ENCODE assay signal across 8 mouse cellular contexts in the genomic region with DNA sequence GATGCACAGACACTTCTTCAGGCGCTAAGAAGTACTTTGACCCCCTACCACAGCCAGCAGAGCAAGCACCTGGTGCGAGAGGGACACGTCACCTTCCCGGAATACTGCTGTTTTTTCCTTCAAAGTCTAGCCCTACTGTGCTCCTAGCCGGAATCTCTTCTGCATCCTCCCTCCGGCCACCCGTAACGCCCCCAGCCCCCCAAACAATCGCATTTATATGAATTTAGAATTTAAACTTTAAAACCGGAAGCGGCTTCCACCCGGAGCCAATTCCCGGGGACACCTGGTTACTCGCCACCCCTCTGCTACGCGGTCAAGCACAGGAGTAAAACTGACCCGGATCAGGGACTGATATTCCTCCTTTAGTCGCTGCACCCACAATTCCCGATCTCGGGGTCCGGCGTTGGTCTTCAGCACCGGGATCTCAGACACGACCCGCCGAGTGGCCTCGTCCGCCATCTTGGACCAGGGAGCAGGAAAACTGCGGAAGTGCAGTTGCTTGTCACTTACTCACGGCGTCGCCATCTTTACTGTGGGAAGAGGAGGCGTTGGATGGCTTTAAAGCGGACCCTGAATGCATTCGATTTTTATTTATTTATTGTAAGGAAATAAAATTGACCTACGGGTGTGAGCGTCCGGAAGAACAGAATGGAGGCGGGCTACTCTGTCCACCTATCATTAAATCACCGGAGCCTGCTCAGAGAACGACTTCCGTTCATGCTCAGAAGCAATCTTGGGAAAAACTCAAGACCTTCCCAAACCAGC. TPM values are rescaled to one million over a fixed set of nuclear protein-coding genes. Genes with fewer than 3 reads are reported as not detected.
DNase-seq lines count a peak whose midpoint lies in the region; ATAC-seq and TF ChIP-seq lines count a peak whose summit lies in the region.

A gene (minus strand): TSS at position 727 of the 765 bp plus-strand sequence.

- under 1% methylated on average over 42 of the region's 42 CpGs for WGBS in forebrain, embryonic 13.5 days
- WGBS in liver, embryonic 15.5 days (ENCODE audit: insufficient replicate concordance): 1% methylated on average over 42 of the region's 42 CpGs
- under 1% methylated on average over 42 of the region's 42 CpGs for WGBS in neural tube, embryonic 11.5 days
- under 1% methylated on average over 42 of the region's 42 CpGs for WGBS in stomach, embryonic 16.5 days

- intact Hi-C loops in heart, postnatal 10 days (cut with DNase I): loop anchor here (2.0 kb wide), 1 partner anchor 34 kb away; a partner anchor contains a TSS

- H3K27ac ChIP-seq in ES-Bruce4 (ENCODE audit: insufficient read depth, low read length): peak within 1 kb of the TSS; percentile 94
- H3K27ac ChIP-seq in forebrain, embryonic 13.5 days: peak within 1 kb of the TSS; percentile 86
- peak within 1 kb of the TSS; percentile 87 for H3K27ac ChIP-seq in liver, embryonic 15.5 days (replicated peaks)
- peak within 1 kb of the TSS; percentile 60 for H3K27ac ChIP-seq in neural tube, embryonic 11.5 days (ENCODE audit: low read depth, low read length)
- H3K27ac ChIP-seq in stomach, embryonic 16.5 days (ENCODE audit: low read length): peak within 1 kb of the TSS; percentile 98

- H3K9ac ChIP-seq in ES-Bruce4 (ENCODE audit: low read depth, poor library complexity, severe bottlenecking): peak within 1 kb of the TSS; percentile 95
- peak within 1 kb of the TSS; percentile 77 for H3K9ac ChIP-seq in forebrain, embryonic 13.5 days
- H3K9ac ChIP-seq in liver, embryonic 15.5 days: peak within 1 kb of the TSS; percentile 77
- H3K9ac ChIP-seq in neural tube, embryonic 11.5 days (ENCODE audit: low read length): peak within 1 kb of the TSS; percentile 69
- H3K9ac ChIP-seq in stomach, embryonic 16.5 days (ENCODE audit: low read length): peak within 1 kb of the TSS; percentile 92

- no peaks in the 10 kb centered on the region for H3K9me3 ChIP-seq in ES-Bruce4 (replicated peaks; ENCODE audit: control insufficient read depth, insufficient read depth, low read length, poor library complexity, severe bottlenecking)
- no peaks in the 10 kb centered on the region for H3K9me3 ChIP-seq in forebrain, embryonic 13.5 days (replicated peaks)
- no peaks in the 10 kb centered on the region for H3K9me3 ChIP-seq in liver, embryonic 15.5 days (replicated peaks)
- no peaks in the 10 kb centered on the region for H3K9me3 ChIP-seq in neural tube, embryonic 11.5 days (ENCODE audit: control insufficient read depth, low read length)
- no peaks in the 10 kb centered on the region for H3K9me3 ChIP-seq in stomach, embryonic 16.5 days (replicated peaks; ENCODE audit: control insufficient read depth, low read length)

- ATAC-seq in cerebellum, adult (ENCODE audit: insufficient number of reproducible peaks, low FRiP score, low TSS enrichment): peak; percentile 82
- peak; percentile 89 for ATAC-seq in forebrain, embryonic 13.5 days
- peak; percentile 77 for ATAC-seq in liver, embryonic 15.5 days (ENCODE audit: insufficient read depth)
- peak; percentile 75; the same call in 1 of the 2 replicates for ATAC-seq in neural tube, embryonic 11.5 days (ENCODE audit: insufficient read depth, low FRiP score, low TSS enrichment)
- ATAC-seq in stomach, embryonic 16.5 days (ENCODE audit: insufficient read depth, low FRiP score): peak; percentile 82

- DNase-seq in heart, postnatal 10 days: peak; percentile 90 to 92
- DNase-seq in kidney, postnatal 4 days: peak; percentile 83 to 91
- peak; percentile 84 for DNase-seq in neural tube, embryonic 11.5 days (ENCODE audit: low spot score)

- no peaks in the 10 kb centered on the region for H3K36me3 ChIP-seq in ES-Bruce4 (ENCODE audit: control insufficient read depth, insufficient read depth, low read length, poor library complexity, severe bottlenecking)
- H3K36me3 ChIP-seq in forebrain, embryonic 13.5 days (ENCODE audit: poor library complexity, severe bottlenecking): peaks cover 11% of the 10 kb centered on the region
- H3K36me3 ChIP-seq in liver, embryonic 15.5 days (replicated peaks): peaks cover 7% of the 10 kb centered on the region
- 0 out of 2 replicates have a peak, but pooled peaks cover 2% of the 10 kb centered on the region for H3K36me3 ChIP-seq in neural tube, embryonic 11.5 days (ENCODE audit: control insufficient read depth, insufficient read depth, low read length)
- H3K36me3 ChIP-seq in stomach, embryonic 16.5 days (ENCODE audit: control insufficient read depth, insufficient read depth, low read length): no peaks in the 10 kb centered on the region

- H3K27me3 ChIP-seq in ES-Bruce4 (ENCODE audit: control insufficient read depth, insufficient read depth, low read length, poor library complexity, severe bottlenecking): no peaks in the 10 kb centered on the region
- H3K27me3 ChIP-seq in forebrain, embryonic 13.5 days: peaks cover 28% of the 10 kb centered on the region
- H3K27me3 ChIP-seq in liver, embryonic 15.5 days: peaks cover 40% of the 10 kb centered on the region
- H3K27me3 ChIP-seq in neural tube, embryonic 11.5 days (ENCODE audit: control insufficient read depth, insufficient read depth, low read length): no peaks in the 10 kb centered on the region
- H3K27me3 ChIP-seq in stomach, embryonic 16.5 days (ENCODE audit: control insufficient read depth, insufficient read depth, low read length): peaks cover 5% of the 10 kb centered on the region; the same call in 1 of the 2 replicates

- TF ChIP-seq POLR2A in ES-Bruce4 (IDR thresholded peaks at IDR 0.05; ENCODE audit: insufficient read depth, low read length): no peak

- peaks cover 9% of the 10 kb centered on the region for H3K4me1 ChIP-seq in ES-Bruce4 (ENCODE audit: control insufficient read depth, insufficient read depth, low read length)
- peaks cover 13% of the 10 kb centered on the region for H3K4me1 ChIP-seq in forebrain, embryonic 13.5 days
- peaks cover 30% of the 10 kb centered on the region for H3K4me1 ChIP-seq in liver, embryonic 15.5 days (replicated peaks)
- peaks cover 6% of the 10 kb centered on the region for H3K4me1 ChIP-seq in neural tube, embryonic 11.5 days (ENCODE audit: control insufficient read depth, insufficient read depth, low read length)
- peaks cover 7% of the 10 kb centered on the region for H3K4me1 ChIP-seq in stomach, embryonic 16.5 days (ENCODE audit: control insufficient read depth, insufficient read depth, low read length)

- H3K4me3 ChIP-seq in ES-Bruce4 (ENCODE audit: low read depth, low read length): peak within 1 kb of the TSS; percentile 100
- H3K4me3 ChIP-seq in forebrain, embryonic 13.5 days: peak within 1 kb of the TSS; percentile 68
- H3K4me3 ChIP-seq in liver, embryonic 15.5 days (replicated peaks): peak within 1 kb of the TSS; percentile 78
- peak within 1 kb of the TSS; percentile 50 for H3K4me3 ChIP-seq in neural tube, embryonic 11.5 days (ENCODE audit: low read depth, low read length)
- peak within 1 kb of the TSS; percentile 82 for H3K4me3 ChIP-seq in stomach, embryonic 16.5 days (replicated peaks; ENCODE audit: low read length)

- TF ChIP-seq EP300 in ES-Bruce4 (IDR thresholded peaks at IDR 0.05; ENCODE audit: insufficient read depth, low read depth, low read length): no peak

- H3K4me2 ChIP-seq in forebrain, embryonic 13.5 days: peak within 1 kb of the TSS; percentile 80
- peak within 1 kb of the TSS; percentile 69 for H3K4me2 ChIP-seq in liver, embryonic 15.5 days
- H3K4me2 ChIP-seq in neural tube, embryonic 11.5 days (ENCODE audit: low read depth): peak within 1 kb of the TSS; percentile 60
- H3K4me2 ChIP-seq in stomach, embryonic 16.5 days (ENCODE audit: low read depth, low read length): peak within 1 kb of the TSS; percentile 92

- TF ChIP-seq CTCF in ES-Bruce4 (IDR thresholded peaks at IDR 0.05; ENCODE audit: low read depth, low read length): no peak

RNA-seq across cellular contexts. Expression of the gene that starts here (rescaled TPM):
- polyA plus RNA-seq in ES-Bruce4 (2011; ENCODE audit: insufficient read depth, insufficient read length, low read depth, missing spikeins): 59.8 and 66.0 TPM in 2 replicates
- 118 and 120 TPM in 2 replicates for polyA plus RNA-seq in forebrain, embryonic 13.5 days (2015; fragmentation: Nextera tagmentation; extraction: Ambion mirVana)
- total RNA-seq in heart, postnatal 10 days (2021): 100 to 1,000 TPM; 101 to 112 TPM
- 40.6 and 41.4 TPM in 2 replicates for polyA plus RNA-seq in liver, embryonic 15.5 days (2015; fragmentation: Nextera tagmentation; extraction: Ambion mirVana)
- 102 and 103 TPM in 2 replicates for polyA plus RNA-seq in neural tube, embryonic 11.5 days (2014; fragmentation: Nextera tagmentation; extraction: Ambion mirVana)
- 100 and 113 TPM in 2 replicates for polyA plus RNA-seq in stomach, embryonic 16.5 days (2015; fragmentation: Nextera tagmentation; extraction: Ambion mirVana)

Comparison
In these comparisons a context has a peak if more than half of its experiments do, and no peak if none do; other contexts are left out.
1. Peak in every context shown above with its lines: DNase-seq, ATAC-seq, H3K4me3 ChIP-seq and H3K27ac ChIP-seq.
2. H3K4me3 ChIP-seq: peak in every context shown above with its lines; median percentile 100 in ES-Bruce4; 82 in stomach, embryonic 16.5 days; 78 in liver, embryonic 15.5 days; 68 in forebrain, embryonic 13.5 days; 50 in neural tube, embryonic 11.5 days.